ENCODE assay signal across 9 mouse cellular contexts in genomic region chr10:60696975-60697374, GRCm38 (mm10). TPM values are rescaled to one million over a fixed set of nuclear protein-coding genes. Genes with fewer than 3 reads are reported as not detected.
DNase-seq lines count a peak whose midpoint lies in the region; ATAC-seq lines count a peak whose summit lies in the region.
"Had no signal": no experiment of that assay in that cellular context is flagged by ENCODE, and none has a peak within 500 bp of the region (broad histone marks: within the 10 kb centered on the region; RNA-seq: fewer than 3 reads in every experiment).

No protein-coding gene starts in this region.

- no peaks in the 10 kb centered on the region for H3K36me3 ChIP-seq in hindbrain, embryonic 10.5 days
- H3K36me3 ChIP-seq in hindbrain, embryonic 13.5 days = no peaks in the 10 kb centered on the region
- H3K36me3 ChIP-seq in midbrain, embryonic 13.5 days = no peaks in the 10 kb centered on the region
- H3K36me3 ChIP-seq: lung, embryonic 15.5 days had no signal

- H3K4me1 ChIP-seq in hindbrain, embryonic 10.5 days (replicated peaks) = no peaks in the 10 kb centered on the region
- H3K4me1 ChIP-seq in hindbrain, embryonic 13.5 days (replicated peaks) = peaks cover 6% of the 10 kb centered on the region; the same call in 1 of the 2 replicates
- H3K4me1 ChIP-seq in midbrain, embryonic 13.5 days (replicated peaks) = peaks cover 5% of the 10 kb centered on the region; the same call in 1 of the 2 replicates
- H3K4me1 ChIP-seq: lung, embryonic 15.5 days had no signal

- no peaks in the 10 kb centered on the region for H3K9me3 ChIP-seq in hindbrain, embryonic 10.5 days
- H3K9me3 ChIP-seq in hindbrain, embryonic 13.5 days = no peaks in the 10 kb centered on the region
- no peaks in the 10 kb centered on the region for H3K9me3 ChIP-seq in midbrain, embryonic 13.5 days
- H3K9me3 ChIP-seq: lung, embryonic 15.5 days had no signal

- DNase-seq in hindbrain, embryonic 10.5 days (ENCODE audit: low spot score) = peak; percentile 66
- DNase-seq in brain, adult 2 months (ENCODE audit: low read depth, low spot score) = peak; percentile 57
- DNase-seq in left cerebral cortex, adult 11 months (ENCODE audit: low spot score) = peak; percentile 43
- DNase-seq in spleen, postnatal 4 days (ENCODE audit: low spot score in 2 of 2) = peak; percentile 71 to 90

- H3K9ac ChIP-seq in hindbrain, embryonic 13.5 days = no peak overlapping the region
- H3K9ac ChIP-seq in midbrain, embryonic 13.5 days (replicated peaks) = no peak overlapping the region
- H3K9ac ChIP-seq: lung, embryonic 15.5 days had no signal

- H3K4me2 ChIP-seq in hindbrain, embryonic 13.5 days = no peak overlapping the region
- H3K4me2 ChIP-seq in midbrain, embryonic 13.5 days (replicated peaks) = no peak overlapping the region
- H3K4me2 ChIP-seq: lung, embryonic 15.5 days had no signal

- H3K4me3 ChIP-seq in hindbrain, embryonic 10.5 days = no peak overlapping the region
- H3K4me3 ChIP-seq in hindbrain, embryonic 13.5 days = no peak overlapping the region
- no peak overlapping the region for H3K4me3 ChIP-seq in midbrain, embryonic 13.5 days (replicated peaks)
- H3K4me3 ChIP-seq: lung, embryonic 15.5 days had no signal

- H3K27ac ChIP-seq in hindbrain, embryonic 10.5 days = no peak overlapping the region
- H3K27ac ChIP-seq in hindbrain, embryonic 13.5 days = no peak overlapping the region
- H3K27ac ChIP-seq in midbrain, embryonic 13.5 days = no peak overlapping the region
- H3K27ac ChIP-seq: lung, embryonic 15.5 days had no signal

- 15% methylated on average over 5 of the region's 5 CpGs for WGBS in hindbrain, embryonic 10.5 days
- WGBS in hindbrain, embryonic 13.5 days = 13% methylated on average over 5 of the region's 5 CpGs
- WGBS in midbrain, embryonic 13.5 days = 9% methylated on average over 5 of the region's 5 CpGs

- H3K27me3 ChIP-seq in hindbrain, embryonic 10.5 days (ENCODE audit: insufficient read depth, poor library complexity, severe bottlenecking) = peaks cover 12% of the 10 kb centered on the region; the same call in 1 of the 2 replicates
- H3K27me3 ChIP-seq in hindbrain, embryonic 13.5 days = peaks cover 14% of the 10 kb centered on the region; the same call in 1 of the 2 replicates
- peaks cover 18% of the 10 kb centered on the region for H3K27me3 ChIP-seq in midbrain, embryonic 13.5 days

- ATAC-seq in hindbrain, embryonic 13.5 days (ENCODE audit: low FRiP score) = no peak
- peak; percentile 57; the same call in 1 of the 2 replicates for ATAC-seq in erythroid progenitor cell, adult 5-6 weeks (replicated peaks; ENCODE audit: low FRiP score, poor library complexity, severe bottlenecking)
- ATAC-seq in hematopoietic stem cell, adult 5-6 weeks (replicated peaks in 1 of 2; ENCODE audit: insufficient read depth in 1 of 2, low FRiP score in 2 of 2, low TSS enrichment in 1 of 2, low read depth in 1 of 2, poor library complexity in 2 of 2, severe bottlenecking in 2 of 2) = peak; percentile 82 to 88
- ATAC-seq in midbrain, embryonic 13.5 days = peak; percentile 49; the same call in 1 of the 2 replicates

RNA-seq across cellular contexts. Expression of gene Cdh23, which starts 0.7 kb away (rescaled TPM):
- polyA plus RNA-seq in hindbrain, embryonic 10.5 days (2016; fragmentation: Nextera tagmentation; extraction: Ambion mirVana) = 0.16 and 0.41 TPM in 2 replicates
- polyA plus RNA-seq in hindbrain, embryonic 13.5 days (2015; fragmentation: Nextera tagmentation; extraction: Ambion mirVana) = 2.0 TPM in 2 replicates
- not detected in 2 replicates for total RNA-seq in erythroid progenitor cell, adult 5-6 weeks (2015; ENCODE audit: low replicate concordance)
- total RNA-seq in erythroid progenitor cell, adult 5-6 weeks (2017; ENCODE audit: low replicate concordance) = 0.26 TPM in 1 of 2 replicates, not detected in the other
- total RNA-seq in hematopoietic stem cell, adult 5-6 weeks (2017) = 0.84 and 1.6 TPM in 2 replicates
- polyA plus RNA-seq in midbrain, embryonic 13.5 days (2015; fragmentation: Nextera tagmentation; extraction: Ambion mirVana) = 4.8 and 5.7 TPM in 2 replicates

RNA-seq across cellular contexts. Expression of gene Slc29a3, which starts 55.6 kb away (rescaled TPM):
- 9.4 and 11.8 TPM in 2 replicates for polyA plus RNA-seq in hindbrain, embryonic 10.5 days (2016; fragmentation: Nextera tagmentation; extraction: Ambion mirVana)
- polyA plus RNA-seq in hindbrain, embryonic 13.5 days (2015; fragmentation: Nextera tagmentation; extraction: Ambion mirVana) = 14.1 and 15.8 TPM in 2 replicates
- total RNA-seq in erythroid progenitor cell, adult 5-6 weeks (2015; ENCODE audit: low replicate concordance) = 9.6 and 17.7 TPM in 2 replicates
- 2.6 and 2.7 TPM in 2 replicates for total RNA-seq in erythroid progenitor cell, adult 5-6 weeks (2017; ENCODE audit: low replicate concordance)
- total RNA-seq in hematopoietic stem cell, adult 5-6 weeks (2017) = 17.5 and 18.4 TPM in 2 replicates
- polyA plus RNA-seq in midbrain, embryonic 13.5 days (2015; fragmentation: Nextera tagmentation; extraction: Ambion mirVana) = 10.3 and 14.0 TPM in 2 replicates
